Mouse (Mus musculus) olfactory bulb, adult 2 months (tissue): ENCODE results near the gene Tekt4.

Experiments
- CTCF ChIP-seq: fragments of 200-500 bp; IDR thresholded peaks from 2 replicates; pipeline ENCODE4 v1.5.1; 2012; ENCODE audit warnings: low read depth, mild to moderate bottlenecking, low read length, moderate library complexity; ENCODE audit not compliant: insufficient read depth
- POLR2A ChIP-seq: fragments of 200-500 bp; IDR thresholded peaks from 2 replicates; pipeline ENCODE4 v1.6.1; 2012; ENCODE audit warnings: mild to moderate bottlenecking, low read depth, low read length, moderate library complexity; ENCODE audit not compliant: insufficient read depth

GRCm38 (mm10) chr17:25408302-25408999 lies 46.0 kb upstream of the Tekt4 start:
- no peak for TF ChIP-seq POLR2A
- TF ChIP-seq CTCF, result no peak
